Mouse (Mus musculus) neural tube, embryonic 12.5 days (tissue): ENCODE results near the gene Mospd2. TPM values are rescaled to one million over a fixed set of nuclear protein-coding genes. Genes with fewer than 3 reads are reported as not detected.

Source experiments
- ATAC-seq: fragments of 200-750 bp; cut with Nextera tagmentation; 2 replicates; pipeline ENCODE4 v1.8.0; 2017; ENCODE audit warnings: low read depth, mild to moderate bottlenecking, moderate TSS enrichment, moderate library complexity; ENCODE audit not compliant: low FRiP score
- H3K27ac ChIP-seq: fragments of 300-500 bp; sonication (generic); 2 replicates; pipeline ENCODE4 v1.5.1; 2016
- H3K27me3 ChIP-seq: fragments of 300-500 bp; sonication (generic); replicated peaks from 2 replicates; pipeline ENCODE4 v1.6.1; 2016; ENCODE audit warnings: mild to moderate bottlenecking
- H3K36me3 ChIP-seq: fragments of 300-500 bp; sonication (generic); 2 replicates; pipeline ENCODE4 v1.6.1; 2016; ENCODE audit warnings: mild to moderate bottlenecking
- H3K4me1 ChIP-seq: fragments of 300-500 bp; sonication (generic); 2 replicates; pipeline ENCODE4 v1.6.1; 2016
- H3K4me2 ChIP-seq: fragments of 300-500 bp; sonication (generic); replicated peaks from 2 replicates; pipeline ENCODE4 v1.6.1; 2016; ENCODE audit warnings: mild to moderate bottlenecking
- H3K4me3 ChIP-seq: fragments of 300-500 bp; sonication (generic); 2 replicates; pipeline ENCODE4 v1.5.1; 2016
- H3K9ac ChIP-seq: fragments of 300-500 bp; sonication (generic); 2 replicates; pipeline ENCODE4 v1.6.1; 2016; ENCODE audit warnings: mild to moderate bottlenecking
- H3K9me3 ChIP-seq: fragments of 300-500 bp; sonication (generic); 2 replicates; pipeline ENCODE4 v1.6.1; 2016; ENCODE audit warnings: mild to moderate bottlenecking
- WGBS: fragments of 180-500 bp; shearing (Covaris S2); methylation state at CpG from one replicate; pipeline ENCODE4 v1.1.7; 2016; 5-methylcytosine and 5-hydroxymethylcytosine counted together
- polyA plus RNA-seq: library from polyadenylated mRNA; unstranded; fragments of >200 nt; fragmentation: Nextera tagmentation; extraction: Ambion mirVana; gene quantifications from 2 replicates; pipeline ENCODE4 v1.2.1, GENCODE M21; 2016

Mospd2 gene
- 17.3 and 17.6 TPM in 2 replicates for polyA plus RNA-seq

GRCm38 (mm10) chrX:164980193-164980775, at the start of gene Mospd2, which contains the start of gene Fancb:
Gene Mospd2, minus strand, starts transcription at chrX:164980375.
Gene Fancb, plus strand, starts transcription at chrX:164980592.
- ATAC-seq = peak; percentile 100
- 11% methylated on average over 25 of the region's 26 CpGs for WGBS
- H3K9me3 ChIP-seq = no peaks in the 10 kb centered on the region
- H3K4me1 ChIP-seq = 0 out of 2 replicates have a peak, but pooled peaks cover 4% of the 10 kb centered on the region
- no peaks in the 10 kb centered on the region for H3K27me3 ChIP-seq
- H3K36me3 ChIP-seq = no peaks in the 10 kb centered on the region
- H3K4me3 ChIP-seq = peak within 1 kb of the TSS; percentile 52
- peak within 1 kb of the TSS; percentile 47; the same call in 1 of the 2 replicates for H3K9ac ChIP-seq
- H3K4me2 ChIP-seq = peak within 1 kb of the TSS; percentile 56
- H3K27ac ChIP-seq = no peak within 1 kb of the TSS

- no peak within 1 kb of the TSS for H3K4me3 ChIP-seq
- no peak within 1 kb of the TSS for H3K27ac ChIP-seq
- no peak within 1 kb of the TSS for H3K9ac ChIP-seq
- no peaks in the 10 kb centered on the region for H3K36me3 ChIP-seq
- no peak for ATAC-seq
- no peaks in the 10 kb centered on the region for H3K4me1 ChIP-seq
- no peaks in the 10 kb centered on the region for H3K27me3 ChIP-seq
- no peak within 1 kb of the TSS for H3K4me2 ChIP-seq
- H3K9me3 ChIP-seq = no peaks in the 10 kb centered on the region
These were observed 24.7 kb upstream of the Mospd2 start, which contains the start of gene Gm17604 for GRCm38 (mm10) chrX:165004779-165005324. Gene Gm17604, minus strand, starts transcription at chrX:165004829.

GRCm38 (mm10) chrX:165003141-165003540, 23.0 kb upstream of the Mospd2 start:
- Histone ChIP-seq H3K9me3 (no peaks in the 10 kb centered on the region), H3K36me3 (no peaks in the 10 kb centered on the region), H3K4me2 (no peak overlapping the region), H3K27ac (no peak overlapping the region), H3K4me1 (no peaks in the 10 kb centered on the region), H3K9ac (no peak overlapping the region), H3K27me3 (no peaks in the 10 kb centered on the region), H3K4me3 (no peak overlapping the region)
- ATAC-seq = no peak
- 43% methylated on average over 4 of the region's 4 CpGs for WGBS

DNA sequence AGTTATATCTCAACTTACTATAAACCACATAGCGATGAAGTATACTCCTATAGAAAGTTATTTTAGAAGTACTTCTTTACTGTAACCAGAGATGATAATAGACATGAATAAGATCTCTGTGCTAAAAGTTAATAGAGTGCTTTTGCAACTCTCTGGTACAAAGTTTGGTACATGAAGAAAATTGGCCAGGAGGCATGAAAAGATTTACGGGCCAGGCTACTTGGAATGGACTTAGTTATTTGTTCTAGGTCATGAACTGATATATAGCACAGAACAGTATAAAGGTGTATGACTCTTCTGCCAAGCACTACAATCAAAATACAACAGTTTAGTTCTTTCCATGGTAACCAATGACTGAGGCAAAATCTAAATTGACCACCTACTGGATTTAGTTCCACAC, 1.3 kb downstream of the Mospd2 start:
- no peak overlapping the region for H3K27ac ChIP-seq
- no peak for ATAC-seq
- peak overlapping the region; percentile 56 for H3K4me2 ChIP-seq
- no peak overlapping the region for H3K9ac ChIP-seq
- H3K9me3 ChIP-seq = no peaks in the 10 kb centered on the region
- H3K4me1 ChIP-seq = 0 out of 2 replicates have a peak, but pooled peaks cover 4% of the 10 kb centered on the region
- 96% methylated on average over 2 of the region's 2 CpGs for WGBS
- H3K27me3 ChIP-seq = no peaks in the 10 kb centered on the region
- H3K36me3 ChIP-seq = no peaks in the 10 kb centered on the region
- no peak overlapping the region for H3K4me3 ChIP-seq

GRCm38 (mm10) chrX:164971206-164971605, 9.0 kb downstream of the Mospd2 start:
- 85% methylated on average over 3 of the region's 3 CpGs for WGBS
- Histone ChIP-seq H3K4me3 (no peak overlapping the region), H3K27me3 (no peaks in the 10 kb centered on the region), H3K27ac (no peak overlapping the region), H3K4me1 (no peaks in the 10 kb centered on the region), H3K9me3 (no peaks in the 10 kb centered on the region), H3K9ac (no peak overlapping the region), H3K36me3 (no peaks in the 10 kb centered on the region), H3K4me2 (no peak overlapping the region)
- ATAC-seq = no peak

- Histone ChIP-seq H3K4me3 (no peak overlapping the region), H3K27me3 (no peaks in the 10 kb centered on the region), H3K9me3 (no peaks in the 10 kb centered on the region), H3K27ac (no peak overlapping the region), H3K4me2 (no peak overlapping the region), H3K9ac (no peak overlapping the region), H3K4me1 (no peaks in the 10 kb centered on the region), H3K36me3 (no peaks in the 10 kb centered on the region)
- no peak for ATAC-seq
- 88% methylated on average over 3 of the region's 3 CpGs for WGBS
These were observed 14.3 kb downstream of the Mospd2 start for GRCm38 (mm10) chrX:164965750-164966448.

GRCm38 (mm10) chrX:164952601-164953375, 27.4 kb downstream of the Mospd2 start:
- H3K27ac ChIP-seq = no peak overlapping the region
- 65% methylated on average over 5 of the region's 5 CpGs for WGBS
- H3K27me3 ChIP-seq = no peaks in the 10 kb centered on the region
- ATAC-seq = no peak
- H3K4me3 ChIP-seq = no peak overlapping the region
- H3K4me1 ChIP-seq = no peaks in the 10 kb centered on the region
- H3K36me3 ChIP-seq = no peaks in the 10 kb centered on the region
- no peaks in the 10 kb centered on the region for H3K9me3 ChIP-seq
- no peak overlapping the region for H3K4me2 ChIP-seq
- no peak overlapping the region for H3K9ac ChIP-seq

DNA sequence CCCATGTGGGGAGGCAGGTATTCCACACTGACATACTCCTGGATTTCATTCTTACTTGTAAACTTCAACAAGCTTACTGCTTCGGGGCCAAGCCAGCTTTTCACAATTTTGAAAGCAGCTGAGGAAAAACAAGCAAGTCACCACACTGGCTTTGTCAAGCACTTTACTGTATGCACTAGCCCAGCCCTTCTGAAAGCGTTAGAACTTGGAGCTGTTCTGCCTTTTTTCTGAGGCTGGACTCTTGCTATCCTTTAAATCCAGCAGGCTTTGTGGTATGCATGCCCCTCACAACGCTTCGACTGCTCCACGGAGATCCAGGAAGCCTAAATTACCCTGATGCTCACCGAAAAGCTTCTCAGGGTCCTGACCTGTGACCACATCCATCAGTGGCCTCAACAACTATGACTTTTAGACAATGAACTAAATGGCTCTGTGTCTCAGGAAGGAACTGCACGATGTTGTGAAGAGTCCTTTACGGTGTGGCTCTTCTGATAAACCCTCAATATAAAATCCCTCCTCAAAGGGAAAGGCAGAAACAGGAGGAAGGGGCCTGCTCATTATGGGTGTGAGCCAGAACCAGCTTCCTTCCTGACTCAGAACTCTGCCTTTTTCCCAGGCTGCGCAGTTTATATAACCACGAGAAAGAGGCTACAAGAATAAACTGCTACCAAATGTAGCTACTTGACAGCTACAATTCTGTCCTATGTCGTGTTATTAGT, 28.2 kb downstream of the Mospd2 start:
- whole genome bisulfite sequencing = 48% methylated on average over 11 of the region's 11 CpGs
- H3K27ac ChIP-seq = no peak overlapping the region
- H3K4me1 ChIP-seq = no peaks in the 10 kb centered on the region
- H3K27me3 ChIP-seq = no peaks in the 10 kb centered on the region
- ATAC-seq = no peak
- H3K36me3 ChIP-seq = no peaks in the 10 kb centered on the region
- H3K9me3 ChIP-seq = no peaks in the 10 kb centered on the region
- no peak overlapping the region for H3K4me3 ChIP-seq
- no peak overlapping the region for H3K4me2 ChIP-seq
- H3K9ac ChIP-seq = no peak overlapping the region

- Histone ChIP-seq H3K4me2 (no peak overlapping the region), H3K36me3 (peaks cover 9% of the 10 kb centered on the region), H3K4me3 (no peak overlapping the region), H3K9ac (no peak overlapping the region), H3K4me1 (no peaks in the 10 kb centered on the region), H3K27ac (no peak overlapping the region), H3K27me3 (no peaks in the 10 kb centered on the region), H3K9me3 (no peaks in the 10 kb centered on the region)
- ATAC-seq = no peak
- 98% methylated on average over 5 of the region's 5 CpGs for WGBS
These were observed 38.6 kb downstream of the Mospd2 start for GRCm38 (mm10) chrX:164941540-164941939.

- ATAC-seq = no peak
- Histone ChIP-seq H3K27me3 (no peaks in the 10 kb centered on the region), H3K4me2 (no peak overlapping the region), H3K9ac (no peak overlapping the region), H3K27ac (no peak overlapping the region), H3K36me3 (no peaks in the 10 kb centered on the region), H3K9me3 (no peaks in the 10 kb centered on the region), H3K4me1 (no peaks in the 10 kb centered on the region), H3K4me3 (no peak overlapping the region)
- 71% methylated on average over 3 of the region's 3 CpGs for WGBS
These were observed 67.2 kb downstream of the Mospd2 start for GRCm38 (mm10) chrX:164912993-164913392.

- no peak overlapping the region for H3K4me3 ChIP-seq
- ATAC-seq = no peak
- H3K4me2 ChIP-seq = no peak overlapping the region
- no peak overlapping the region for H3K27ac ChIP-seq
- 82% methylated on average over 4 of the region's 4 CpGs for WGBS
- H3K4me1 ChIP-seq = no peaks in the 10 kb centered on the region
- no peaks in the 10 kb centered on the region for H3K27me3 ChIP-seq
- no peaks in the 10 kb centered on the region for H3K36me3 ChIP-seq
- H3K9ac ChIP-seq = no peak overlapping the region
- no peaks in the 10 kb centered on the region for H3K9me3 ChIP-seq
These were observed 68.0 kb downstream of the Mospd2 start for GRCm38 (mm10) chrX:164912186-164912585.
